Mouse (Mus musculus) embryo, embryonic 11 days (tissue): ENCODE data around the gene Ankef1.

ENCODE experiments used
- DNase-seq: peaks from one replicate; pipeline ENCODE4 v3.0.0-alpha.2; 2015

Ankef1 gene

DNA sequence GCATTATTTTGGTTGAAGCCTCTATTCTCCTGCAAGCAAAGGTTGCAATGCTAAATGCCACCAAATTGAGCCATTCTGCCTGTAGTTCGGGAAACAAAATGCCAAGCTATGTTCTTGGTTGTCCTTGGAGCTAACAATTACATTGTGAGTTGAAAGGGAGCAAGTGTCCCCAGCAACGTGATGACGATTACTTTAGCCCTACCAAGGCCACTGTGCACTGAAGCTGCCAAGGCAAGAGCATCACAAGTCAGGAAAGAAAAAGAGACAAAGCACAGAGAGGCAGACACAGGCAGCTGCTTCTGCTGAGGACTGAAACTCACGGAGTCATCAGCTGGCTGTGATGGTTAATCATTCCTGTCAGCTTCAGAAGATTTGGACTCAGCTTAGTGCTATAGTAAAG, 99.5 kb downstream of the Ankef1 start:
- no peak for DNase-seq
